Mouse (Mus musculus): ENCODE measurements around the gene Gmip. TPM values are rescaled to one million over a fixed set of nuclear protein-coding genes. Genes with fewer than 3 reads are reported as not detected.

The Gmip gene
- total and polyA plus RNA-seq, 2 experiments from 2014 or later, result 3.2 to 21.6 TPM

DNA sequence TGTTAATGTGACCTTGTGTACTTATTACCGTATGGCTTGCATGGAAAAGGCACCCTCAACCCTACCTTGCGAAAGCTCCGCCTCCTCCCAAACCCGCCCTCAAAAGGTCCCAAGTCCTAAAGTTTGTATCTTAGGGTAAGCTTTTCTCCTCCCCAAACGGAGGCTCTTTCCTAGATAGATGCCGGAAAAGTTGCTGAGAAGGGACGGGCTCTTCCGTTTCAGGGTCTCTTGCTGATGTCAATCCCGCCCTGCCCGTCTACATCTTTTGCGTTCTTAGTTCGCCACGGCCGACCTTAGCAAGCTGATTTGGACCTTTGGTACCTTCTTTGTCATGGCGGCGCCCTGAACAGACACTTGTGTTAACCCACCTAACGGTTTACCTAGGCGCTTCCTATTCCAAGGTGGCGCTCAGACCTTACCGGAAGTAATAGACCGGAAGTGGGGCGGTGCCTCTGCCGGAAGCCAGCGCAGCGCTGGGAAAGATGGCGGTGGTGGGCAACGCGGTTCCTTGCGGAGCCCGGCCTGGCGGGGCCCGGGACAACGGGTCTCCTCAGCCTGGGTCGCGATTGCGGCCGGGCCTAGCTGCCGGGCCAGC is 17.6 kb upstream of the Gmip start, which contains the start of the genes Atp13a1 and Zfp866:
Atp13a1 (plus strand) TSS at position 391 of the 595 bp plus-strand sequence.
Zfp866 (minus strand) TSS at position 406 of the 595 bp plus-strand sequence.
- TF ChIP-seq EP300 (IDR thresholded peaks at IDR 0.05; ENCODE audit: low read depth) (0 out of 2 replicates have a peak, but pooled peaks have one; percentile 54), CTCF (IDR thresholded peaks at IDR 0.05; ENCODE audit: low read depth) (no peak)
- no peaks in the 10 kb centered on the region for H3K27me3 ChIP-seq (ENCODE audit: control insufficient read depth, insufficient read depth, low read length)
- H3K9me3 ChIP-seq (replicated peaks; ENCODE audit: control insufficient read depth, low read length), result no peaks in the 10 kb centered on the region
- H3K36me3 ChIP-seq (replicated peaks; ENCODE audit: control insufficient read depth, insufficient read depth, low read length), result peaks cover 25% of the 10 kb centered on the region
- peak within 1 kb of the TSS; percentile 94 for H3K9ac ChIP-seq (replicated peaks; ENCODE audit: low read depth, low read length)
- H3K4me2 ChIP-seq (ENCODE audit: low read depth, low read length), result peak within 1 kb of the TSS; percentile 97
- ATAC-seq (ENCODE audit: insufficient read depth, low read depth), result peak; percentile 94
- under 1% methylated on average over 37 of the region's 38 CpGs for WGBS
- H3K4me3 ChIP-seq (ENCODE audit: low read depth, low read length), result peak within 1 kb of the TSS; percentile 98
- DNase-seq (ENCODE audit: low spot score), result peak; percentile 79
- peak within 1 kb of the TSS; percentile 90 for H3K27ac ChIP-seq (ENCODE audit: low read depth)
- peaks cover 18% of the 10 kb centered on the region for H3K4me1 ChIP-seq (ENCODE audit: control insufficient read depth, insufficient read depth)

DNA sequence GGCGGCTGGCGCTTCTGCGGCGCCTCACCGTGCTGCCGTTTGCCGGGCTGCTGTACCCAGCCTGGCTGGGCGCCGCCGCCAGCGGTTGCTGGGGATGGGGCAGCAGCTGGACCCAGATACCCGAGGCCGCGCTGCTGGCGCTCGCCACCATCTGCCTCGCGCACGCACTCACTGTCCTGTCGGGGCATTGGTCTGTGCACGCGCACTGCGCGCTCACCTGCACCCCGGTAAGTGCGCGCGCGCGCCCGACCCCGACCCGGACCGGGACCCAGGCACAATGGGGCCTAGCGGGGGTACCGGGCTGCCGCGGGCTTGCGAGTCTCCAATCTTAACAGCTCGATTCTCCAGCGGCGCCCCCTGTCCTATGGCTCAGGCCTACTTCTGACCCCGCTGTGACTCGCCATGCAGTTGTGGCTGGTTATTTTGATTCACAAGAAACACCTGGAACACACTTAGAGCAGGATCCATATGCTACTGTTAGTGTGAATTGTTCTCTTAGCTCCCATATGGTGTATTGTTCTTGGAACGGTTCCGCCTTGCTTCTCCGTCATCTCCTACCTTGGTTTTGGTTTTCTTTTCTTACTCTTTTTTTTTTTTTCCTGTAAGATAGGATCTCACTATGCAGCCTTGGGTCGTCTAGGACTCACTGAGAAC is 16.9 kb upstream of the Gmip start:
- ATAC-seq (ENCODE audit: insufficient read depth, low read depth), result peak; percentile 53
- H3K9ac ChIP-seq (replicated peaks; ENCODE audit: low read depth, low read length), result peak overlapping the region; percentile 94

DNA sequence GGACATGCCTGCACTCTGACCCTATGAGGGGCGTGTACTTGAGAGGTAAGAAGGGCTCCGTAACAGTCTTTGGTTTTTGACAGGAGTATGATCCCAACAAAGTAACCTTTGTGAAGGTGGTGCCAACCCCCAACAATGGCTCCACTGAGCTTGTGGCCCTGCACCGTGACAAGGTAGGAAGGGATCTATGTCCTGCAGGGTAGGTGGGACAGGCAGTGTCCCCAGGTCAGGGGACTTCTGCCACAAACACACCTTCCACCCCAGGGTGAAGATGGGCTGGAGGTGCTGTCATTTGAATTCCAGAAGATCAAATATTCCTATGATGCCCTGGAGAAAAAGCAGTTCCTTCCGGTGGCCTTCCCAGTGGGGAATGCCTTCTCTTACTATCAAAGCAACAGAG is 14.8 kb upstream of the Gmip start:
- Histone ChIP-seq H3K27ac (ENCODE audit: low read depth) (no peak overlapping the region), H3K36me3 (replicated peaks; ENCODE audit: control insufficient read depth, insufficient read depth, low read length) (peaks cover 53% of the 10 kb centered on the region), H3K4me1 (ENCODE audit: control insufficient read depth, insufficient read depth) (peaks cover 18% of the 10 kb centered on the region), H3K27me3 (ENCODE audit: control insufficient read depth, insufficient read depth, low read length) (no peaks in the 10 kb centered on the region), H3K4me3 (ENCODE audit: low read depth, low read length) (no peak overlapping the region), H3K9me3 (replicated peaks; ENCODE audit: control insufficient read depth, low read length) (no peaks in the 10 kb centered on the region), H3K9ac (replicated peaks; ENCODE audit: low read depth, low read length) (no peak overlapping the region), H3K4me2 (ENCODE audit: low read depth, low read length) (no peak overlapping the region)
- TF ChIP-seq EP300 (IDR thresholded peaks at IDR 0.05; ENCODE audit: low read depth), result no peak
- TF ChIP-seq CTCF (IDR thresholded peaks at IDR 0.05; ENCODE audit: low read depth), result no peak
- ATAC-seq (ENCODE audit: insufficient read depth, low read depth) (no peak), DNase-seq (ENCODE audit: low spot score) (no peak)
- WGBS, result 89% methylated on average over 4 of the region's 4 CpGs

More for the DNA sequence above, 16.9 kb upstream of the Gmip start:
- Histone ChIP-seq H3K27me3 (ENCODE audit: control insufficient read depth, insufficient read depth, low read length) (no peaks in the 10 kb centered on the region), H3K9me3 (replicated peaks; ENCODE audit: control insufficient read depth, low read length) (no peaks in the 10 kb centered on the region), H3K4me3 (ENCODE audit: low read depth, low read length) (peak overlapping the region; percentile 98), H3K36me3 (replicated peaks; ENCODE audit: control insufficient read depth, insufficient read depth, low read length) (peaks cover 32% of the 10 kb centered on the region), H3K4me1 (ENCODE audit: control insufficient read depth, insufficient read depth) (peaks cover 18% of the 10 kb centered on the region), H3K27ac (ENCODE audit: low read depth) (peak overlapping the region; percentile 90), H3K4me2 (ENCODE audit: low read depth, low read length) (peak overlapping the region; percentile 97)
- no peak for DNase-seq (ENCODE audit: low spot score)
- WGBS, result 1% methylated on average over 44 of the region's 48 CpGs
- TF ChIP-seq EP300 (IDR thresholded peaks at IDR 0.05; ENCODE audit: low read depth) (no peak), CTCF (IDR thresholded peaks at IDR 0.05; ENCODE audit: low read depth) (no peak)

DNA sequence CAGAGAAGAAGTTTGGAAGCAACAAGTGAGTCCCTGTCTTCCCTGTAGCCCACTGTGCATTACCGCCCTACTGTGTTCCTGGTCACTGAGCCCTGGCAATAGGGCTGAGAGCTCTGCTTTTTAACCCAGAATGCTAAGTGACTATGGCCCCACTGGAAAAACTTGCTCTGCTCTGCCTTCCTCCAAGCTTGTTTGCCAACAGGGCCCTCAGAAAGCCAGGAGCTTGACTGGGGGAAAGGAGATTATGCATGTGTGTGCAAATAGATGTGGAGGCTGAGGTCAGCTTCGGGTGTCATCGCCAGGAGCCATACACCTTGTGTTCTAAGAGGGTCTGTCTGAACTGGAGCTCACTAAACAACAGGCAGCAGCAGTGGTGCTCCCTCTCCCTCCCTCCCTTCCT is 14.4 kb upstream of the Gmip start:
- DNase-seq (ENCODE audit: low spot score) (no peak), ATAC-seq (ENCODE audit: insufficient read depth, low read depth) (no peak)
- TF ChIP-seq CTCF (IDR thresholded peaks at IDR 0.05; ENCODE audit: low read depth) (no peak), EP300 (IDR thresholded peaks at IDR 0.05; ENCODE audit: low read depth) (no peak)
- Histone ChIP-seq H3K36me3 (replicated peaks; ENCODE audit: control insufficient read depth, insufficient read depth, low read length) (peaks cover 57% of the 10 kb centered on the region), H3K27ac (ENCODE audit: low read depth) (no peak overlapping the region), H3K4me3 (ENCODE audit: low read depth, low read length) (no peak overlapping the region), H3K27me3 (ENCODE audit: control insufficient read depth, insufficient read depth, low read length) (no peaks in the 10 kb centered on the region), H3K4me2 (ENCODE audit: low read depth, low read length) (no peak overlapping the region), H3K9ac (replicated peaks; ENCODE audit: low read depth, low read length) (no peak overlapping the region), H3K4me1 (ENCODE audit: control insufficient read depth, insufficient read depth) (peaks cover 18% of the 10 kb centered on the region), H3K9me3 (replicated peaks; ENCODE audit: control insufficient read depth, low read length) (no peaks in the 10 kb centered on the region)
- 87% methylated on average over 3 of the region's 3 CpGs for WGBS

DNA sequence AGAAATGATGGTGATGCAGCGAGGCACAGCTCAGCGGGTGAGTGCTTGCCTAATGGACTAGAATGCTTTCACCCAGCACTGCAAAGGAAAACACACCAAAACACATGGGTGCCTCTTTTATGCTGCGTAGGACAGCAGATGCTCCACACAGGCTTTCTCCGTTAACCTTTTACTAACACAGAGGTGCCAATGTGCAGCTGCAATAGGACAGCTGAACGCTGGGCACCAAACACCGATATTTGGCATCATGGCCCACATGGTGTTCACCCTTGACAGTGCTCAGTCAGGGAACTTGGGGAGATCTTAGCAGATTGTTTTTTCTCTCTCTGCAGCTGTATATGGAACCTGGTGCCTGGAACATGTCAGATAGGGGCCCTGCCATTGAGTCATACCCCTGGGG is 13.6 kb upstream of the Gmip start:
- Histone ChIP-seq H3K36me3 (replicated peaks; ENCODE audit: control insufficient read depth, insufficient read depth, low read length) (peaks cover 65% of the 10 kb centered on the region), H3K4me2 (ENCODE audit: low read depth, low read length) (no peak overlapping the region), H3K27me3 (ENCODE audit: control insufficient read depth, insufficient read depth, low read length) (no peaks in the 10 kb centered on the region), H3K4me1 (ENCODE audit: control insufficient read depth, insufficient read depth) (peaks cover 16% of the 10 kb centered on the region), H3K9ac (replicated peaks; ENCODE audit: low read depth, low read length) (no peak overlapping the region), H3K4me3 (ENCODE audit: low read depth, low read length) (no peak overlapping the region), H3K9me3 (replicated peaks; ENCODE audit: control insufficient read depth, low read length) (no peaks in the 10 kb centered on the region), H3K27ac (ENCODE audit: low read depth) (no peak overlapping the region)
- ATAC-seq (ENCODE audit: insufficient read depth, low read depth) (no peak), DNase-seq (ENCODE audit: low spot score) (no peak)
- WGBS, result 94% methylated on average over 6 of the region's 6 CpGs
- TF ChIP-seq CTCF (IDR thresholded peaks at IDR 0.05; ENCODE audit: low read depth), result no peak
- no peak for TF ChIP-seq EP300 (IDR thresholded peaks at IDR 0.05; ENCODE audit: low read depth)

All from heart, postnatal 0 days (tissue).